8 mouse cellular contexts compared by ENCODE assay signal in the genomic region with DNA sequence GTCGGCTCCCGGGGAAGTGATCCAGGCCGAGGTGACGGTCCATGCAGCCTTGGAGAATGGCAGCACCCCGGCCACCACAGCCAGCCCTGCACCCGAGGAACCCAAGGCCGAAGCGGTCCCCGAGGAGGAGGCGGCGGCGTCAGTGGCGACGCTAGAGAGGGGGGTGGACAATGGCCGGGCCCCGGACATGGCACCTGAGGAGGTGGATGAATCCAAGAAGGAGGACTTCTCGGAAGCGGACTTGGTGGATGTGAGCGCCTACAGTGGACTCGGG. TPM values are rescaled to one million over a fixed set of nuclear protein-coding genes. Genes with fewer than 3 reads are reported as not detected.
DNase-seq lines count a peak whose midpoint lies in the region; ATAC-seq and TF ChIP-seq lines count a peak whose summit lies in the region.

No protein-coding gene starts in this region.

- no peaks in the 10 kb centered on the region for H3K27me3 ChIP-seq in heart, embryonic 14.5 days (ENCODE audit: control insufficient read depth, insufficient read depth, low read length)
- H3K27me3 ChIP-seq in heart, postnatal 0 days (ENCODE audit: control insufficient read depth, insufficient read depth, low read length): no peaks in the 10 kb centered on the region
- no peaks in the 10 kb centered on the region for H3K27me3 ChIP-seq in liver, embryonic 16.5 days (ENCODE audit: control insufficient read depth, insufficient read depth, low read depth, low read length)

- no peak for ATAC-seq in heart, embryonic 14.5 days (ENCODE audit: insufficient number of reproducible peaks, insufficient read depth, low FRiP score, low read depth)
- no peak for ATAC-seq in heart, postnatal 0 days (ENCODE audit: insufficient read depth, low read depth)
- ATAC-seq in liver, embryonic 16.5 days (ENCODE audit: low read depth): no peak

- TF ChIP-seq EP300 in heart, postnatal 0 days (IDR thresholded peaks at IDR 0.05; ENCODE audit: low read depth): no peak

- under 1% methylated on average over 20 of the region's 20 CpGs for WGBS in heart, embryonic 14.5 days
- WGBS in heart, postnatal 0 days: under 1% methylated on average over 20 of the region's 20 CpGs
- 2% methylated on average over 20 of the region's 20 CpGs for WGBS in liver, embryonic 16.5 days (ENCODE audit: insufficient replicate concordance)

- peaks cover 34% of the 10 kb centered on the region for H3K36me3 ChIP-seq in heart, embryonic 14.5 days (ENCODE audit: control insufficient read depth, insufficient read depth, low read length)
- peaks cover 14% of the 10 kb centered on the region for H3K36me3 ChIP-seq in heart, postnatal 0 days (replicated peaks; ENCODE audit: control insufficient read depth, insufficient read depth, low read length)
- no peaks in the 10 kb centered on the region; the same call in 1 of the 2 replicates for H3K36me3 ChIP-seq in liver, embryonic 16.5 days (ENCODE audit: control insufficient read depth, insufficient read depth)

- no peak for DNase-seq in heart, postnatal 25 days (ENCODE audit: low spot score)
- peak; percentile 59 for DNase-seq in adrenal gland, postnatal 10 days
- DNase-seq in heart, postnatal 0 days (ENCODE audit: low spot score): no peak
- DNase-seq in frontal cortex, postnatal 14 days (ENCODE audit: low spot score in 2 of 2): no peak
- DNase-seq in gastrocnemius, postnatal 4 days (ENCODE audit: low spot score in 2 of 2): no peak
- no peak for DNase-seq in right cerebral cortex, adult 18-20 months

- H3K9me3 ChIP-seq in heart, embryonic 14.5 days (ENCODE audit: control insufficient read depth, low read length): no peaks in the 10 kb centered on the region
- no peaks in the 10 kb centered on the region for H3K9me3 ChIP-seq in heart, postnatal 0 days (replicated peaks; ENCODE audit: control insufficient read depth, low read length)
- no peaks in the 10 kb centered on the region for H3K9me3 ChIP-seq in liver, embryonic 16.5 days (replicated peaks; ENCODE audit: control insufficient read depth, low read length)

- H3K9ac ChIP-seq in heart, embryonic 14.5 days (ENCODE audit: low read length): peak overlapping the region; percentile 94
- peak overlapping the region; percentile 88 for H3K9ac ChIP-seq in heart, postnatal 0 days (replicated peaks; ENCODE audit: low read depth, low read length)
- peak overlapping the region; percentile 87 for H3K9ac ChIP-seq in liver, embryonic 16.5 days (ENCODE audit: low read depth, low read length)

- peak overlapping the region; percentile 84 to 86 for H3K4me3 ChIP-seq in heart, embryonic 14.5 days (ENCODE audit: control insufficient read depth in 1 of 2, insufficient read depth in 1 of 2, low read depth in 1 of 2, low read length in 2 of 2)
- H3K4me3 ChIP-seq in heart, postnatal 0 days (ENCODE audit: low read depth, low read length): peak overlapping the region; percentile 89
- peak overlapping the region; percentile 84 for H3K4me3 ChIP-seq in liver, embryonic 16.5 days (ENCODE audit: low read depth, low read length)

- peak overlapping the region in 1 of 2 experiments; percentile 93; a peak in 2 of 4 replicates for H3K27ac ChIP-seq in heart, embryonic 14.5 days (replicated peaks in 1 of 2; ENCODE audit: control insufficient read depth in 1 of 2, insufficient read depth in 1 of 2, low read depth in 2 of 2, low read length in 2 of 2)
- H3K27ac ChIP-seq in heart, postnatal 0 days (ENCODE audit: low read depth): peak overlapping the region; percentile 91
- H3K27ac ChIP-seq in liver, embryonic 16.5 days (ENCODE audit: low read length): peak overlapping the region; percentile 77

- peak overlapping the region; percentile 96 for H3K4me2 ChIP-seq in heart, embryonic 14.5 days (ENCODE audit: low read length)
- peak overlapping the region; percentile 90 for H3K4me2 ChIP-seq in heart, postnatal 0 days (ENCODE audit: low read depth, low read length)
- H3K4me2 ChIP-seq in liver, embryonic 16.5 days (ENCODE audit: low read depth, low read length): peak overlapping the region; percentile 97

- TF ChIP-seq CTCF in heart, postnatal 0 days (IDR thresholded peaks at IDR 0.05; ENCODE audit: low read depth): no peak

- intact Hi-C loops in heart, postnatal 25 days (cut with DNase I): loop anchor here (2.0 kb wide), 1 partner anchor 14 kb away; no protein-coding TSS in a partner anchor

- H3K4me1 ChIP-seq in heart, embryonic 14.5 days (ENCODE audit: control insufficient read depth in 2 of 2, insufficient read depth in 2 of 2, low read length in 2 of 2): peaks cover 48 to 65% of the 10 kb centered on the region in 2 experiments
- H3K4me1 ChIP-seq in heart, postnatal 0 days (ENCODE audit: control insufficient read depth, insufficient read depth): peaks cover 43% of the 10 kb centered on the region
- peaks cover 88% of the 10 kb centered on the region for H3K4me1 ChIP-seq in liver, embryonic 16.5 days (ENCODE audit: control insufficient read depth, low read depth, low read length)

RNA-seq across cellular contexts. Expression of a gene that starts 1.6 kb away (rescaled TPM):
- 8.1 and 8.6 TPM in 2 replicates for polyA plus RNA-seq in heart, embryonic 14.5 days (2014; fragmentation: Nextera tagmentation; extraction: Ambion mirVana)
- 10 to 100 TPM; 45.5 to 52.6 TPM for total RNA-seq in heart, postnatal 25 days (2021)
- total RNA-seq in adrenal gland, postnatal 10 days (2021): 10 to 100 TPM; 83.3 to 96.2 TPM
- total RNA-seq in heart, postnatal 0 days (2014; rRNA removed; ENCODE audit: low replicate concordance): 27.6 and 38.6 TPM in 2 replicates
- polyA plus RNA-seq in heart, postnatal 0 days (2015; fragmentation: Nextera tagmentation; extraction: Ambion mirVana): 4.5 and 4.7 TPM in 2 replicates
- 7.1 and 7.6 TPM in 2 replicates for polyA plus RNA-seq in liver, embryonic 16.5 days (2015; fragmentation: Nextera tagmentation; extraction: Ambion mirVana)
- 10 to 100 TPM; 64.9 to 69.2 TPM for total RNA-seq in gastrocnemius, postnatal 4 days (2021)

RNA-seq across cellular contexts. Expression of a gene that starts 16.3 kb away (rescaled TPM):
- polyA plus RNA-seq in heart, embryonic 14.5 days (2014; fragmentation: Nextera tagmentation; extraction: Ambion mirVana): 34.6 and 36.7 TPM in 2 replicates
- 100 to 1,000 TPM; 142 to 163 TPM for total RNA-seq in heart, postnatal 25 days (2021)
- 10 to 100 TPM in 1 of 2 experiments, 1 to 10 TPM in 1; 4.5 to 16.8 TPM for total RNA-seq in adrenal gland, postnatal 10 days (2021)
- total RNA-seq in heart, postnatal 0 days (2014; rRNA removed; ENCODE audit: low replicate concordance): 47.5 and 313 TPM in 2 replicates
- 62.2 and 62.4 TPM in 2 replicates for polyA plus RNA-seq in heart, postnatal 0 days (2015; fragmentation: Nextera tagmentation; extraction: Ambion mirVana)
- polyA plus RNA-seq in liver, embryonic 16.5 days (2015; fragmentation: Nextera tagmentation; extraction: Ambion mirVana): 0.86 and 0.96 TPM in 2 replicates
- total RNA-seq in gastrocnemius, postnatal 4 days (2021): 100 to 1,000 TPM; 169 to 222 TPM

RNA-seq across cellular contexts. Expression of a gene that starts 17.3 kb away (rescaled TPM):
- polyA plus RNA-seq in heart, embryonic 14.5 days (2014; fragmentation: Nextera tagmentation; extraction: Ambion mirVana): 8.5 and 10.1 TPM in 2 replicates
- 1 to 10 TPM; 1.2 to 1.5 TPM for total RNA-seq in heart, postnatal 25 days (2021)
- 10 to 100 TPM in 1 of 2 experiments, 1 to 10 TPM in 1; 7.3 to 11.0 TPM for total RNA-seq in adrenal gland, postnatal 10 days (2021)
- 6.2 and 9.5 TPM in 2 replicates for total RNA-seq in heart, postnatal 0 days (2014; rRNA removed; ENCODE audit: low replicate concordance)
- polyA plus RNA-seq in heart, postnatal 0 days (2015; fragmentation: Nextera tagmentation; extraction: Ambion mirVana): 4.6 and 4.8 TPM in 2 replicates
- polyA plus RNA-seq in liver, embryonic 16.5 days (2015; fragmentation: Nextera tagmentation; extraction: Ambion mirVana): 27.2 and 34.7 TPM in 2 replicates
- total RNA-seq in gastrocnemius, postnatal 4 days (2021): 10 to 100 TPM; 10.8 to 11.4 TPM

RNA-seq across cellular contexts. Expression of a gene that starts 25.0 kb away (rescaled TPM):
- 0.24 TPM in 2 replicates for polyA plus RNA-seq in heart, embryonic 14.5 days (2014; fragmentation: Nextera tagmentation; extraction: Ambion mirVana)
- not detected for total RNA-seq in heart, postnatal 25 days (2021)
- total RNA-seq in adrenal gland, postnatal 10 days (2021): not detected
- not detected in 2 replicates for total RNA-seq in heart, postnatal 0 days (2014; rRNA removed; ENCODE audit: low replicate concordance)
- 0.27 TPM in 1 of 2 replicates, not detected in the other for polyA plus RNA-seq in heart, postnatal 0 days (2015; fragmentation: Nextera tagmentation; extraction: Ambion mirVana)
- polyA plus RNA-seq in liver, embryonic 16.5 days (2015; fragmentation: Nextera tagmentation; extraction: Ambion mirVana): not detected in 2 replicates
- not detected for total RNA-seq in gastrocnemius, postnatal 4 days (2021)

RNA-seq across cellular contexts. Expression of a gene that starts 48.7 kb away (rescaled TPM):
- 112 and 113 TPM in 2 replicates for polyA plus RNA-seq in heart, embryonic 14.5 days (2014; fragmentation: Nextera tagmentation; extraction: Ambion mirVana)
- total RNA-seq in heart, postnatal 25 days (2021): 100 to 1,000 TPM; 377 to 397 TPM
- 100 to 1,000 TPM; 144 to 199 TPM for total RNA-seq in adrenal gland, postnatal 10 days (2021)
- 121 and 168 TPM in 2 replicates for total RNA-seq in heart, postnatal 0 days (2014; rRNA removed; ENCODE audit: low replicate concordance)
- polyA plus RNA-seq in heart, postnatal 0 days (2015; fragmentation: Nextera tagmentation; extraction: Ambion mirVana): 179 and 186 TPM in 2 replicates
- 10.7 and 13.9 TPM in 2 replicates for polyA plus RNA-seq in liver, embryonic 16.5 days (2015; fragmentation: Nextera tagmentation; extraction: Ambion mirVana)
- 100 to 1,000 TPM; 254 to 274 TPM for total RNA-seq in gastrocnemius, postnatal 4 days (2021)
